Mouse (Mus musculus) heart, adult 2 months (tissue): ENCODE results near the gene 1110008P14Rik.

Experiments
- CTCF ChIP-seq: fragments of 200-600 bp; IDR thresholded peaks from 2 replicates; pipeline ENCODE4 v1.8.1; 2022; ENCODE audit warnings: antibody characterized with exemption, mild to moderate bottlenecking, moderate library complexity
- EP300 ChIP-seq: fragments of 200-500 bp; IDR thresholded peaks from 2 replicates; pipeline ENCODE4 v1.6.1; 2011; ENCODE audit warnings: low read depth, low read length, control low read depth; ENCODE audit not compliant: insufficient read depth
- POLR2A ChIP-seq: fragments of 200-500 bp; IDR thresholded peaks from 2 replicates; pipeline ENCODE4 v1.6.1; 2011; ENCODE audit warnings: mild to moderate bottlenecking, low read depth, low read length, control low read depth; ENCODE audit not compliant: insufficient read depth

DNA sequence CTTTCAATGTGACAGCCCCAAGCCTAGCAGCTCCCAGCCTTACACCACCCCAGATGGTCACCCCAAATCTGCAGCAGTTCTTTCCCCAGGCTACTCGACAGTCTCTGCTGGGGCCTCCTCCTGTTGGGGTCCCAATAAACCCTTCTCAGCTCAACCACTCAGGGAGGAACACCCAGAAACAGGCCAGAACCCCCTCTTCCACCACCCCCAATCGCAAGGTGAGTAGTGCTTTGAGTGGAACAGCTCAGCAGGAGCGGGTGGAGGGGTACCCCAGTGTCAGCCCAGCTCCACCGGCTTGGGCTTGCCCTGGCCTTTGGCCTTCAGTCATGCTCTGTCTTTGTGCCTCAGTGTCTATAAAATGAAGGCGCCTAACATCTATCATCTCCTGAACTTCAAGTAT, 14.4 kb downstream of the 1110008P14Rik start:
- TF ChIP-seq EP300 (no peak), CTCF (no peak), POLR2A (no peak)
